Mouse (Mus musculus) forebrain, postnatal 0 days (tissue): ENCODE measurements around the gene Tmem171. TPM values are rescaled to one million over a fixed set of nuclear protein-coding genes. Genes with fewer than 3 reads are reported as not detected.
A peak's percentile ranks its signal among the peaks of the same experiment; 100 is the strongest.

Source experiments
- ATAC-seq: fragments of 200-750 bp; cut with Nextera tagmentation; 2 replicates; pipeline ENCODE4 v1.8.0; 2017; ENCODE audit warnings: mild to moderate bottlenecking, moderate library complexity
- DNase-seq: peaks from one replicate; pipeline ENCODE4 v3.0.0-alpha.2; 2015
- H3K27ac ChIP-seq: fragments of 300-500 bp; sonication (generic); 2 replicates; pipeline ENCODE4 v1.5.1; 2014; ENCODE audit warnings: low read depth, mild to moderate bottlenecking, antibody characterized with exemption, low read length, moderate library complexity, mixed read lengths
- H3K27me3 ChIP-seq: fragments of 300-500 bp; sonication (generic); 2 replicates; pipeline ENCODE4 v1.6.1; 2014; ENCODE audit warnings: mild to moderate bottlenecking, low read length, mixed read lengths; ENCODE audit not compliant: insufficient read depth
- H3K36me3 ChIP-seq: fragments of 300-500 bp; sonication (generic); 2 replicates; pipeline ENCODE4 v1.6.1; 2014; ENCODE audit warnings: mild to moderate bottlenecking, moderate library complexity; ENCODE audit not compliant: insufficient read depth
- H3K4me1 ChIP-seq: fragments of 300-500 bp; sonication (generic); 2 replicates; pipeline ENCODE4 v1.6.1; 2014; ENCODE audit warnings: antibody characterized with exemption; ENCODE audit not compliant: insufficient read depth
- H3K4me2 ChIP-seq: fragments of 300-500 bp; sonication (generic); 2 replicates; pipeline ENCODE4 v1.6.1; 2014; ENCODE audit warnings: low read depth, mild to moderate bottlenecking, moderate library complexity
- H3K4me3 ChIP-seq: fragments of 300-500 bp; sonication (generic); 2 replicates; pipeline ENCODE4 v1.5.1; 2014; ENCODE audit warnings: low read depth, low read length, mixed read lengths
- H3K9ac ChIP-seq: fragments of 300-500 bp; sonication (generic); 2 replicates; pipeline ENCODE4 v1.6.1; 2014; ENCODE audit warnings: mild to moderate bottlenecking
- H3K9me3 ChIP-seq: fragments of 300-500 bp; sonication (generic); 2 replicates; pipeline ENCODE4 v1.6.1; 2016; ENCODE audit warnings: low read length
- CTCF ChIP-seq: sonication (generic); IDR thresholded peaks from 2 replicates; pipeline ENCODE4 v1.5.1; 2016; ENCODE audit warnings: antibody characterized with exemption, control low read depth, low read depth
- WGBS: fragments of 180-500 bp; shearing (Covaris S2); extraction: QIAGEN DNeasy Blood & Tissue Kit; methylation state at CpG from one replicate; pipeline ENCODE4 v1.1.7; 2014; 5-methylcytosine and 5-hydroxymethylcytosine counted together
- polyA plus RNA-seq: library from polyadenylated mRNA; unstranded; fragments of >200 nt; fragmentation: Nextera tagmentation; extraction: Ambion mirVana; gene quantifications from 2 replicates; pipeline ENCODE4 v1.2.1, GENCODE M21; 2015
- total RNA-seq: library from RNA; depleted of rRNA; stranded (reverse); fragments of >200 nt; gene quantifications from 2 replicates; pipeline ENCODE4 v1.2.3, GENCODE M21; 2014

Tmem171 gene
- total and polyA plus RNA-seq, 2 experiments from 2014 or later, result not detected

- WGBS, result 34% methylated on average over 2 of the region's 2 CpGs
- Histone ChIP-seq H3K27me3 (0 out of 2 replicates have a peak, but pooled peaks cover 7% of the 10 kb centered on the region), H3K4me2 (no peak overlapping the region), H3K27ac (no peak overlapping the region), H3K4me1 (no peaks in the 10 kb centered on the region; the same call in 1 of the 2 replicates), H3K9ac (no peak overlapping the region), H3K36me3 (no peaks in the 10 kb centered on the region), H3K9me3 (no peaks in the 10 kb centered on the region), H3K4me3 (no peak overlapping the region)
- no peak for TF ChIP-seq CTCF
- DNase-seq, result no peak
- ATAC-seq, result no peak
Observed at GRCm38 (mm10) chr13:98695546-98695945, 912 bp upstream of the Tmem171 start.

- no peak for TF ChIP-seq CTCF
- Histone ChIP-seq H3K9me3 (no peaks in the 10 kb centered on the region), H3K27me3 (0 out of 2 replicates have a peak, but pooled peaks cover 7% of the 10 kb centered on the region), H3K36me3 (no peaks in the 10 kb centered on the region), H3K4me1 (no peaks in the 10 kb centered on the region; the same call in 1 of the 2 replicates), H3K27ac (no peak overlapping the region), H3K4me3 (no peak overlapping the region), H3K9ac (no peak overlapping the region), H3K4me2 (no peak overlapping the region)
- ATAC-seq, result no peak
- DNase-seq, result no peak
- 92% methylated on average over 11 of the region's 11 CpGs for WGBS
Observed at GRCm38 (mm10) chr13:98693316-98693715, 1.3 kb downstream of the Tmem171 start.

- H3K4me1 ChIP-seq, result no peaks in the 10 kb centered on the region; the same call in 1 of the 2 replicates
- 93% methylated on average over 13 of the region's 13 CpGs for WGBS
- DNase-seq (no peak), ATAC-seq (no peak)
- 0 out of 2 replicates have a peak, but pooled peaks cover 7% of the 10 kb centered on the region for H3K27me3 ChIP-seq
- H3K36me3 ChIP-seq, result no peaks in the 10 kb centered on the region
- H3K9me3 ChIP-seq, result no peaks in the 10 kb centered on the region
- no peak for TF ChIP-seq CTCF
- H3K4me3 ChIP-seq, result no peak overlapping the region
- no peak overlapping the region for H3K27ac ChIP-seq
- no peak overlapping the region for H3K9ac ChIP-seq
- H3K4me2 ChIP-seq, result no peak overlapping the region
Observed at GRCm38 (mm10) chr13:98691956-98692515, 2.6 kb downstream of the Tmem171 start.

GRCm38 (mm10) chr13:98690886-98691285 lies 3.7 kb downstream of the Tmem171 start:
- no peaks in the 10 kb centered on the region for H3K36me3 ChIP-seq
- H3K27ac ChIP-seq, result no peak overlapping the region
- H3K9ac ChIP-seq, result no peak overlapping the region
- 0 out of 2 replicates have a peak, but pooled peaks cover 7% of the 10 kb centered on the region for H3K27me3 ChIP-seq
- H3K4me1 ChIP-seq, result no peaks in the 10 kb centered on the region; the same call in 1 of the 2 replicates
- no peak overlapping the region for H3K4me2 ChIP-seq
- ATAC-seq, result no peak
- H3K4me3 ChIP-seq, result no peak overlapping the region
- no peak for DNase-seq
- 93% methylated on average over 11 of the region's 11 CpGs for WGBS
- H3K9me3 ChIP-seq, result no peaks in the 10 kb centered on the region
- TF ChIP-seq CTCF, result no peak

- Histone ChIP-seq H3K27me3 (0 out of 2 replicates have a peak, but pooled peaks cover 5% of the 10 kb centered on the region), H3K9ac (no peak overlapping the region), H3K27ac (no peak overlapping the region), H3K4me2 (no peak overlapping the region), H3K4me1 (no peaks in the 10 kb centered on the region; the same call in 1 of the 2 replicates), H3K9me3 (no peaks in the 10 kb centered on the region), H3K36me3 (no peaks in the 10 kb centered on the region), H3K4me3 (no peak overlapping the region)
- ATAC-seq, result no peak
- no peak for DNase-seq
- no peak for TF ChIP-seq CTCF
- WGBS, result 70% methylated on average over 11 of the region's 11 CpGs
Observed at GRCm38 (mm10) chr13:98689605-98690290, 4.9 kb downstream of the Tmem171 start.

GRCm38 (mm10) chr13:98687931-98688330 lies 6.7 kb downstream of the Tmem171 start:
- Histone ChIP-seq H3K27me3 (no peaks in the 10 kb centered on the region), H3K36me3 (no peaks in the 10 kb centered on the region), H3K4me3 (no peak overlapping the region), H3K4me2 (no peak overlapping the region), H3K9me3 (no peaks in the 10 kb centered on the region), H3K9ac (no peak overlapping the region), H3K27ac (no peak overlapping the region), H3K4me1 (no peaks in the 10 kb centered on the region)
- DNase-seq (peak; percentile 28), ATAC-seq (peak; percentile 65)
- WGBS, result 57% methylated on average over 9 of the region's 9 CpGs
- no peak for TF ChIP-seq CTCF
